Mouse (Mus musculus) naive thymus-derived CD4-positive, alpha-beta T cell, adult 2 months (primary cell): ENCODE data around the gene Mrgpre.

Source experiments
- DNase-seq: peaks from one replicate; pipeline ENCODE4 v3.0.0-alpha.2; 2011; ENCODE audit warnings: low read depth

The Mrgpre gene

DNA sequence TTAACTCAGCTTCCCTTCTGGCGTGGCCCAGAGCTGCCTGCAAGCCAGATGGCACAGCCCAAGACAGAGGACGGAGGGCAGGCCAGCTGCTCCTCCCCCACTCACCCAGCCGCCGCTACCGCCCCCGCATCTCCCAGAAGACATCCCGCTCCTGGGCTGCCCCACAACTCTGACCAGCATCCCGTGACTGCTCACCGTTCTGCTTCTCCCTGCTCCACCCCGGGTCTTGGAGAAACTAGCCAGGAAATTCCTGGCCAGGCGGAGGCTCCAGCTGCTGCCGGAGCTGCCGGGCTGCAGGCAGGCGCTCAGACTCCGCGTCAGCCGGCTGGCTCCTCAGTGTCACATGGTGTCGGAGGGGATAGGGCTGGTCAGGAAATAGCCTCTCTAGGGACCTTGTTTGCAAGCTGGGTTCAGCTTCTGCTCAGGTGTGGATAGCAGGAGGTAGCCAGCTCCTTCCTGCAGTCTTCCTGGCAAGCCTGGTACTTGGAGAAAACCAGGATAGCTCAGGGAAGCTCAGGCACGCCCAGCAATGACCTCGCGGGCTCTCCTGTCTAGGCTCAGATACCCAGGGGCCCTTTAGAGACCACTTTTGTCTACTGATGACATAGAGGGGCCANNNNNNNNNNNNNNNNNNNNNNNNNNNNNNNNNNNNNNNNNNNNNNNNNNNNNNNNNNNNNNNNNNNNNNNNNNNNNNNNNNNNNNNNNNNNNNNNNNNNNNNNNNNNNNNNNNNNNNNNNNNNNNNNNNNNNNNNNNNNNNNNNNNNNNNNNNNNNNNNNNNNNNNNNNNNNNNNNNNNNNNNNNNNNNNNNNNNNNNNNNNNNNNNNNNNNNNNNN is at the start of gene Mrgpre:
Gene Mrgpre, minus strand, starts transcription at position 505 of the 834 bp plus-strand sequence.
- peak; percentile 50 for DNase-seq

DNA sequence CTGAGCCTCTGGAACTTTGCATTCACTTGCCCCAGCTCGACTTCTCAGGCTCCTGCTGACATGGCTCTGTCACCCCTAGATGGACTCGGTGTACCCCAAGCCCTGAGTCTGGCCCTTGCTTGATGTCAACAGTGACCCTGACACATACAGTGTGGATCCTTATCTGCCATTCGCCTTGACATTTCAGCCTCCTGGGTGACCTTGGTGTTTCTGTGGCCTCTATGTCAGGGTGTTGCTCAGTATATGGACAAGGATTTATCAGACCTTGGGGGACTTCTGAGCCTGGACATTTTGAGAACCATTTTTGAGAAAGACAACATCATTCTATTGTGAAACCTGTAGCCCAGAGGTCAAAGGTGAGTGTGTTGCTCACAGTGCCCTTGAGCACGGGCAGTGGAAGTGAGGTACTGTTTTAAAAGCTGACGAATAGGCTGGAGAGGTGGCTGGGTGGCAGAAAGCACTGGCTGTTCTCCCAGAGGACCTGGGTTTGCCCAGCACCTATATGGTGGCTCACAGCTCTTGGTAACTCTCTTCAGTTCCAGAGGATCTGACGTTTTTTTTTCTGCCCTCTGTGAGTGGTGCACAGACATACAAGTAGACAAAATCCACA is 49.4 kb upstream of the Mrgpre start:
- DNase-seq = no peak

DNA sequence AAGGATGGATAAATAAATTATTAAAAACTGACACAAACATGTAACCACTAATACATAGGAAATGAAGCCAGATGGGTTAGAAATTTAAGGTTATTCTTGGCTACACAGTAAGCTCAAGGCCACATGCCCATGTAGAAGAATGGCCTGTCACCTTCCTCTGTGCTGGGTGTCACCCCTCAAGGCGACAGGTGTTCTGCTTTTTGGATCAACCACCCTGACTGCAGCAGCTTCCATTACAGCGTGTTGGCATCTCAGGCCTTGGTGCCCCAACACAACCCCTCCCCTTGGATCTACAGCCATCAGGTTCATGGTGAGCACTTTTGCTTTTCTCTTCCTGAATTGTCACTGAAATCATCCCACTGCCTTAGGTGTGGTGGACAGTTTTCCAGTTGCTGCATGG is 48.3 kb upstream of the Mrgpre start:
- DNase-seq = no peak

DNA sequence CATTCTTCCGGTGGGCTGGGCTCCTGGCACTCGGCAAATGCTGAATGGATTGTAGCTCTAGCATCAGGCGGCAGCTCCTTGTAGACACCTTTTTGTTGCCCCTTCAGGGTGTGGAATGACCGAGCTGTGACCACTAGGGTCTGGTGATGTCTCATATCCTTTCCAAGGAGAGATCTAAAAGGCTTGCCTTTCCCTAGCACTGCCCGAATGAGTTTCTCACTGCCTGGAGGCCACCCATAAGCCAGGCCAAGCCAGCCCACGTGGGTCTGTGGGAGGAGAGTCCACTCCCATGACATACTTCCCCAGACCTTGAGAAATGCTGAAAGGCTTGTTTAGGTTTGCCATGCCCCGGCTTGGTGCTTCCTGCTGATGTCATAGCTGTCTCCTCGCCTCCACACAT is 47.9 kb upstream of the Mrgpre start:
- no peak for DNase-seq

DNA sequence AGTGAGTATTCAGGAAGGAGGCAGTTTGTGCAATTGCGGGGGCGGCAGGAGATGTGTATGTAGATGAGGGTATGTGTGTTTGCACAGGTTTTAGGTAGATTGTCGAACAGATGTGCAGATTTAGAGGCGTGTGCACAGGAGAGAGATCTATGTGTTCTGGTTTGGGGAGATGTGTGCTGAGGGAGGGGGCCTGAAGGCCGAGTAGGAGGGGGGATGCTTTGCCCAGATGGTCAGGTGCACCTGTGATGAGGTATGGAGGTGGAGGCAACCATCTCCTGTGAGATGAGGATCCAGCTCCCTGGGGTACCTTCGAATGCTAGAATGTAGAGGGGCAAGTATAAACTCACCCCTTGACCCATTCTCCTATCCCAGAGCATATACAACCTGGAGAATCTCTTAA is 46.1 kb upstream of the Mrgpre start:
- no peak for DNase-seq

DNA sequence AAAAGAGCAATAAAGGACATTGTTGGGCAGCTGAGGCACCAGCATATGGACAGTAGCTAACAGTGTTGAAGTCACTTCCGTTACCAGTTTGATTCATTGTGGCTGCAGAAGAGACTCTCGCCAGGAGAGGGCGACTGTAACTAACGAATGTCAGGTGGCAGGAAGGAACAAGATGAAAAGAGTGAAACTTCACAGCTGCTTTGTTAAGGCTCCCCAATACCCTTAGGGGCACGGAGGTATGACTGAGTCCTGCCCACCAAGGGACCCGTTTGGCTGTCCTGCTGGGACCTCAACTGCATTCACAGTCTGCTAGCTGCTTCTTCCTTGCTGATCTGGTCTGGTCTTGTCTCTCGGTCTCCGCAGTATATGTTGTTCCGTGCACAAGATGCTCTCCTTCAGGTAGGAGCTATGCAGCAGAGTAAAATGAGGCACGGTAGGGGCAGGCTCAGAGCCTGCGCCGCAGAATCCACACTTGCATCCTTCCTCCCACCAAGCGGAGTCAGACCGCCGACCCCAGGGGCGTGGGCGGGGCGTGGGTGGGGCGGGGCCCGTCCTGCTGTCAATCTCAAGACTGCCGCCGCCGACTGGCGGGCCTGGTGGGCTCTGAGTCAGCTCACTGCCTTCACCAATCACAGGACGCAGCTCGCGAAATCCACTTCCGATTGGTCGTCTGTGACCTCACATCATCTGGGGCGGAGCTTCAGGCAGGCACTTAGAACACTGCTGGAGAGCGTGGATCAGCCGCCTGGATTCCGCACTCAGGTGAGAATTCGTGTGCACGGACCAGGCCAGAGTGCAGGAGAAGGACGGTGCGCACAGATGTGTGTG is 45.4 kb upstream of the Mrgpre start:
- peak; percentile 97 for DNase-seq

DNA sequence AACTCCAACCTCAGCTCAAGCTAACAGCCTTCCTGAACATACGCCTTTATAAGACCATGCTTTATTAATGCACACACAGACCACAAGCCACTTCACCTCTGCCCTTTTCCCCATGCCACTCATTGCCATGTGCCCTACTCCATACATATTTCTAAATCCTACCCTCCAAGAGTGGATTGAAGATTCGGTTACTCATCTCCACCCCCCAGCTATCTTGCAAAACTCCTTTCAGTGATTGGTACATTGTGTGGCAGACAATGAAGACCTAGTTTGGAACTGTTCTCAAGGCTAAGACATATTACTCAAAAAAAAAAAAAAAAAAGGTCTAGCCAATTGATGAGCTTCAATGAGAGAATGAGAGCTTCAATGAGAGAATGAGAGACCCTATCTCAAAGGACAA is 42.7 kb upstream of the Mrgpre start:
- DNase-seq = no peak

DNA sequence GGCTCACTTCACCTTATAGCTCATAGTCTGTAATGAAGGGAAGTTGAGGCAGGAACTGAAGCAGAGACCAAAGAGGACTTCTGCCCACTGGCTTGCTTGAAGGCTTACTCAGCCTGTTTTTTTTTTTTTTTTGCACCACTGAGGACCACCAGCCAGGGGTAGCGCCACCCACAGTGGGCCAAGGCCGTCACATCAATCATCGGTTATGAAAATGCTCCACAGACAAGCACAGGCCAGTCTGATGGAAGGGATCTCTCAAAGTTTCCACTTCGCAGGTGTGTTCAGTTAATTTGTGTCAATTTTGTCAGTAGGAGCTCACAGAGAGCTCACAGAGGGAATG is 38.9 kb upstream of the Mrgpre start:
- no peak for DNase-seq

DNA sequence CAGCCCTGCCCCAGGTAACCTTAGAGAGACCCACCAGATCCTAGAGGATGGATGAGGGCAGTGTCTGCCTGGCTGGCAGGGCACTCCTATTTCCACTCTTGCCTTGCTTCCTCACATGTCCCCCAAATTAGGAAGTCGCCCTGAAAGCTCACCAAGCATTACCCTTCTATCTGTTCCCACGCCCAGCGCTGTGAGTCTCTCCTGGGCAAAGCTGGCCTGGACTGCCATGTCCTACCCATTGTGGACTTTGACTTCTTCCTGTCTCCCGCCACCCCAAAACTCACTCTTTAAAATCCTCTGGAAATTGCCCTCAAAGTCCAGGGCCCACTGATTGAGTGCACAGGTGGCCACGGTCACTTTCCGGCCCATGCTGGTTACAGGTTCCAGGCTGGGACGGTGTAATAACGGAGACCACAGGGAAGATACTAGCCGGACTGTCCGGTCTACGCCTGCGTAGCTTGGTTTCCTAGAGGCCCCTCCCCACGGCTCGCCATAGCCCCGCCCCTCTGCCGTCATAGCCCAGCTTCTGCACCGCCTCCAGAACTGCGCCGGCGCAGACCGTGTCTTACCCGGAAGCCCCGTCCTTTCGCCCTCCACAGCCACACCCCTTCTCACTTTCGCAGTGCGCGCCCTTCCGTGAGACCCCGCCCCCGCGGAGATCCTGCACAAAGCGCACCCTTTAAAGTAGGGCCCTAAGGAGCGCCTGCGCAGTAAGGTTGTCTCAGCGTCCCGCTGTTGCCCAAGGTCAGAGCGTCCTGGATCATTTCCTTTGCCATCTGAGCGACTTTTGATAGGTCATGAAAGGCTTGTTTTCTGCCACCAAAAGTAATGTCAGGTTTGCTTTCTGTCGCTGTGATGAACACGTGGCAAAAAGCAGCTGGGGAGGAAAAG is 38.3 kb upstream of the Mrgpre start, which contains the start of the genes Nadsyn1 and Dhcr7:
Gene Nadsyn1, minus strand, starts transcription at position 475 of the 891 bp plus-strand sequence.
Gene Dhcr7, plus strand, starts transcription at position 771 of the 891 bp plus-strand sequence.
- peak; percentile 99 for DNase-seq

DNA sequence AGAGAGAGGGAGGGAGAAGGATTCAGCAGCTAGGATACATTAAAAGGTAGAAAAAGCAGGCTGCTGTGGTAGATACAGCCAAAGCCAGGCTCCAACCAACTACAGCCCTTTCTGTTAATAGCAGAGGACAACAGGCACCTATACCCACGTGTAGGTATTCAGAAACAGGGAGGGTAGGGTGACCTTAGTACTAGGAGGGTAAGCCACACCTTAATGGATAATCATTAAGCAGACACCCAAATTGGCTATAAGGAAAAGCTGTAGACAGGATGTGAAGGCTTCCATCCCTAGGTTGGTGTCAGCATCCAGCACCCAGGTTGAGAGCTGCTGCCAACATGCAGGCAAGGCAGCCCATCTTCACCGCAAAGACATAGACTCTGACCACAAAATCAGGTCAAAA is 36.9 kb upstream of the Mrgpre start:
- no peak for DNase-seq

DNA sequence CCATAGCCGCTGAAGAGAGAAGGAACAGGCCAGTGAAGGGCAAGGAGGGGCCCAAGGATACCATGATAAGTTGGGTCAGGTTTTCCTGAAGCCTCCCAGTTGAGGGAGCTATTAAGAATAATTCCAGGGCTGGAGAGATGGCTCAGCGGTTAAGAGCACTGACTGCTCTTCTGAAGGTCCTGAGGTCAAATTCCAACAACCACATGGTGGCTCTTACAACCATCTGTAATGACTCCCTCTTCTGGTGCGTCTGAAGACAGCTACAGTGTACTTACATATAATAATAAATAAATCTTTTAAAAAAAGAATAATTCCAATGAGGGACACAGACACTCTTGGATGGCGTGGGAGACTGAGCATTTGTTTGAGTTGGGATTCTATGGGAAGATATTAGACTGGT is 34.9 kb upstream of the Mrgpre start:
- DNase-seq = no peak

DNA sequence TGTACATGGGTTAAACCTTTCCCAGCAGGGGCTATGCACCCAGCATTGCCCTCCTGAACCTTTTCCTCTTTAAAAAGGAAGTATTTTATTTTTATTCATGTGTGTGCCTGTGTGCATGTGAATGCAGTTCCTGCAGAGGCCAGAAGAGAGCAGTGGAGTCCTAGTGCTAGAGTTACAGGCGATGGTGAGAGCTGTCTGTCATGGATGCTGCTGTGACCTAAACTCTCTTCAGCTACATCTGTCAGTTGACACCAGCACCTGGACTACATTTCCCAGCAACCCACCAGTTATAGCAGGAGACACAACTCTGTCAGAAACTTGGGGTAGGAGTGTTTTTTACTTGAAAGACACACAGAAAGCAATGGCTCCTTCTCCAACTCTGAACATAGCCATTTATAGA is 24.6 kb upstream of the Mrgpre start:
- no peak for DNase-seq

DNA sequence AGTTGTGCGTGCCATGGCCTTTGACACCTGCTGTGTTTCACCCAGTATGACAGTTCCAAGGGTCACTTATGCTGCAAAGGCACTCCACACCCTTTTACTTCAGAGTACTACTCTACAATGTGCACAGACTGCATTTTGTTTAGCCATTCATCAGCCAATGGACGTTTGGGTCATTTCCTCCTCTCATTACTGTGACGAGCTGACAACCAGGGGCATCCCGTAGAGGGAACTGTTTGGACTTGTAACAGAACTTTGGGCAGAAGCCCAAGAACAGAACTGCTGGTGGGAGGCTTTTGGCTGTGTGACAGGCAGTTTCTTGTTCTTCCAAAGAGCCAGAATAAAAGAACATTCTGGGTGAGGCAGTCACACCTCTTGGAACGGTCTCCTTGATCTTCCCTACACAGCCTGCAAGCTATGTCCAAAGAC is 20.9 kb upstream of the Mrgpre start:
- DNase-seq = no peak

DNA sequence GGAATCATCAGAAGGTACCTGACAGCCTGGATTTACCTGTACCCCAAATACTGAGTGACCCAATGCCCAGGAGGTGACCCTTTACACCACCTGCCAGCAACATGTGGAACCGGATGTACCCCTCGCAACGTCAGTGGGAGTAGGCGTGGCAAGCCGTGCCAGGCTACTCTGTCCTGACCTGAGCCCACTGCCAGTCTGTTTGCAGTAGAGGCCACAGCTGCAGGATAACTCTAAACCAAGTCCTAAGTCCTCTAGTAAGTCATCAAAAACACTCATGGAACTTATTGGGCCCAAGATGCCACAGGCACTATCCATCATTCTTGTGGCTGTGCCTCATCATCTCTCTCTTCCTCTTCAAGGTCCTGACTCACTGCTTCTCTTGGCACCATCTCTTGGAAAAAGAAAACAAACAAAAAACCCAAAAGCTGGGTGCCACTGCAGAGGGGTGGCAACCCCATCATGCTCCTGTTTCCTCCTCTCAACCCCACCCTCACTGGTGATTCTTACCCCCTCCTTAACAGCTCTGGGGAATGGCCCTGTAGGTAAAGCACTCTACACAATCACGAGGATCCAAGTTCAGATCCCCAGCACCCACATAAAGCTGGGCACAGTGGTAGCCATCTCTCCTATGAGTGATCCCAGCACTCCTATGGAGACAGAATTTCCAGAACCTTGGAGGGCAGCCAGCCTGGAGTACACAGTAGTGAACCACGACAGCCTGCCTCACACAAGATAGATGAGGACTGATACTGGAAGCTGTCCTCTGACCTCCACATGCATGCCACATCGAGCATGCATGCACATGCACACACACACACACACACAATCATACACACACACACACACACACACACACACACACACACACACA is 17.1 kb upstream of the Mrgpre start:
- no peak for DNase-seq

DNA sequence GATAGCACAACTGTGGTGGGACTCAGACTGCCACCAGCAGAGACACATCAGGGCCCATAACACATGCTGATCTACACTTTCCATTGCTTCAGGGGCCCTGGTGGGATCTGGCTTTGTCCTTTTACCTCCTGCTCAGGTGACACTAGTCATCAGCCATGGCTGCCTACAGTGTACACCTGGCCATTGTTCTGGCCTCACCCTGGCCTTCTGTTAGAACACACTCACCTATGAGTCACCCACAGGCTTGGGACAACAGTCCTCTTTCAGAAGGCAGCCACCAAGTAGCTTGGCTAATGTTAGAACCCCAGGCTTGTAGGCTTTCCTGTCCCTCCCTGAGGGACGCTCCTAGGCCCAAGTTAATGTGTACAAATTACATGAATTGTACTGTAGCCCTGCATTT is 16.5 kb upstream of the Mrgpre start:
- DNase-seq = no peak

DNA sequence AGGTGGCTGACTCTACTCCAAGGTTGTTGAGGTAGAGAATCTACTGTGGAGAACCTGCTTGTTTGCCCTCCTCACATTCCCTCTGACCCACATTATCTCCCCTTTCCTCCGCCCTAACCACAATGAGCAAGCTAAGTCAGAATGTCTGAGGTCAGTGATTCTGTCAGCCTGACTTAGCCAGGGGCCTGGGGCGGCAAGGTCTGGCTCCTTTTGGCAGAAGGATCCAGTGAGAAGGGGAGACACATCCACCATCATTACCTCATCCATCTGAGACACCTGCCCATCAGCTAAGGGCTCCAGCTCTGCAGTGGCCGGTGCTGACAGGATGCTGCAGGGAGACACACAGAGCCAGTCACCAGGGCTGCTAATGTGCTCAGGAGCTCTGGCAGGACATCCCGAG is 14.5 kb upstream of the Mrgpre start:
- no peak for DNase-seq

DNA sequence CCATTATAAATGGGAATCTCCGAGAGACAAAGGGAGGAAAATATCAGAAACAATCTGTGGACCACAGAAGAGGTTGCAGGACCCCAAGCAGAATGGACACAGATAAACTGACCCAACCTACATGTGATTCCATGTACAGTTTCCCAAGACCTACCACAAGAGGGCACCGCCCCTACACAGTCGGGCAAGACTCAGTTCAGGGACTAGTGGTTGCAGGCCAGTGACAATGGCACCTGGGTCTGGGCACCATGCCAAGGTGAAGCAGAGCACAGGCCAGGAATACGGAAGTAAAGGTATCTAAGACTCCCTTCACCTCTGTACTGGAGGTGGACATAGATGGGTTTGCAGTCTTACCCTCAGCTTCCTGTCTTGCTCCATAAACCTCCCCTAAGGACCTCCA is 8.8 kb upstream of the Mrgpre start:
- peak; percentile 56 for DNase-seq

DNA sequence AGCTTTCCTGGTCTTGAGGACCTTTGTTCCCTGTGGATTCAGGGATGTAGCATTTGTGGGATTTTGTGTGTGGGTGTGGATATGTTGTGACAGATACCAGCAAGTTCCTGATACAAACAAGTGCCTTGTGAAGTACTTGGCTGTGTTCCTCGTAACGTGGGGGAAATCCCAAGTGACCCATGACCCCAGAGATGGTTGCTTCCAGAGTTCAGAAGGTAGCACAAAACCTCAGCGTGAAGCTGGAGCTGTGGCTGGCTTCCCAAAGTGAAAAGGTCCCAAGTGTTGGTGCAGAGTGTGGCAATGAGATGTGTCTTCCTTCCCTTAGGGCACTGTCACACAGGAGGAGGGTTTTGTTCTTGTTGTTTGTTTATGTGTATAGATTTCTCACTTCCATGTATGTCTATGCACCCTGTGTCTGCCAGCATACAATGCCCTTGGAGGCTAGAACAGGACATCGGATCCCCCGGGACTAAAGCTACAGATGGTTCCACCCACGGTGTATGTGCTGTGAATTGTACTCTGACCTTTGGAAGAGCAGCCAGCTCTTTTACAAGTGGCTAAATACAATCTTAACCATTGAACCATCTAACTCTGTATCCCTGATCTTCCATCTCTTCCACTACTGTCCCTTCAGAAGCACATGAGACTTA is 8.2 kb upstream of the Mrgpre start:
- DNase-seq = no peak

DNA sequence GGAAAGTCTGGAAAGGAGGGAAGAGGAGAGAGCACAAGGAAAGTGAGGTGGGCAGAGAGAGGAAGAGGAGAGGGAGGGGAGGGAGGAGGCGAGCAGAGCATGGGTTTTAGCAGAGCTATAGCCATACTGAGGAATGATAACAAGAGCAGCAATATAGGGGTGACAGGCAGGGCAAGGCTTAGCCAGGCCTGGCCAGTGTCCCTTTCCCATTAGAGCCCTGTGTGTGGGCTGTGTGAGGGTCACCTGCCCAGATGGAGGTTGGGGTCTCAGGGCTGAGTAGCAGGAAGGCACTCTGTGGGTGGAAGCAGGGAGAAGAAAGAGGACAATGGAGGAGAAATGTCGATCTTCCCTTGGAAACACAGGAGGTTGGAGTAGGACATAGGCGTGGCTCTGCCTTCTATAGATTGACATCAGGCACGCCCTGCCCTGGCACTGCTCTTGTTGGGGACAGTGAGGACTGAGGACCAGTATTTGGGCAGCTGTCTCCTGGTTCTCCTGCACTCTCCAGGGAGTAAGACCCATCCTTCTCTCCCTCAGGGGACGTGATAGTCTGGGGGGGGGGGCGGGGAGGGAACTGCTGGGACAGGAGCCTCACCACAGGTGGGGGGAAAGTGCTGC is 813 bp downstream of the Mrgpre start:
- no peak for DNase-seq

DNA sequence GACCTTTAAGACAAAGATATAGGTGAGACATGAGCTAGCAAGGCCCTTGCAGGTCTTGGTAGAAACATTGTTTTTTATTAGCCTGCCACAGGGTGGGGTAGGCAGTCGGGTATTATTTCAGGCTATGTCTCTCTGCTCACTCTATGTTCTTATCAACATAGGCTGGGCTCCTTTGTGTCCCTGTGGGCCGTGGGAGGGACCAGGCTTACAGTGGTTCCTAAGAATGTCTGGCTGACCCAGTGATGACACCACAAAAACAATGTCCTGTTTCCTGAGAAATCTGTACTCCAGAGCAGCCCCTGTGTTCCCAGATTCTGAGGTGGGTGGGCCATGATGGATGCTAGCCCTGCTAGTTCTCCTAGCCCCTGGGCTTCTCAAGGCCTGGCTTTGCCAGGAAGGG is 6.9 kb downstream of the Mrgpre start:
- no peak for DNase-seq
